Mouse (Mus musculus) lung, adult 18-20 months (tissue): ENCODE measurements around the gene Tmem240.
"Not testable (repeated sequence)": the region's sequence is repeated elsewhere in the genome, so short reads cannot be mapped to it uniquely, and the experiment has no call there.

Experiments used
- DNase-seq, 2 experiments: peaks; one replicate each; pipeline ENCODE4 v3.0.0; 2022; ENCODE audit warnings: mixed read lengths in 2 of 2

Tmem240 gene

GRCm38 (mm10) chr4:155772786-155773185, 38.2 kb downstream of the Tmem240 start:
- no peak for DNase-seq

- no peak for DNase-seq
Observed at GRCm38 (mm10) chr4:155773335-155774078, 38.9 kb downstream of the Tmem240 start.

- peak; percentile 91 to 94 for DNase-seq
Observed at GRCm38 (mm10) chr4:155774280-155774754, 39.7 kb downstream of the Tmem240 start, which contains the start of gene Vwa1. TSS of gene Vwa1 (minus strand) at chr4:155774698.

GRCm38 (mm10) chr4:155774971-155775740, 40.6 kb downstream of the Tmem240 start:
- peak; percentile 36 to 50 for DNase-seq

- DNase-seq, result no peak
Observed at GRCm38 (mm10) chr4:155775855-155776254, 41.3 kb downstream of the Tmem240 start.

- no peak for DNase-seq
Observed at GRCm38 (mm10) chr4:155776704-155777335, 42.2 kb downstream of the Tmem240 start.

- no peak for DNase-seq
Observed at GRCm38 (mm10) chr4:155777816-155778215, 43.2 kb downstream of the Tmem240 start.

- DNase-seq, result no peak
Observed at GRCm38 (mm10) chr4:155779498-155779897, 44.9 kb downstream of the Tmem240 start.

- DNase-seq, result no peak
Observed at GRCm38 (mm10) chr4:155780895-155781294, 46.3 kb downstream of the Tmem240 start.

- no peak for DNase-seq
Observed at GRCm38 (mm10) chr4:155783486-155784080, 49.0 kb downstream of the Tmem240 start.

GRCm38 (mm10) chr4:155784081-155784701, 49.6 kb downstream of the Tmem240 start:
- peak; percentile 79 for DNase-seq

- DNase-seq, result no peak
Observed at GRCm38 (mm10) chr4:155785246-155785645, 50.6 kb downstream of the Tmem240 start.

- no peak for DNase-seq
Observed at GRCm38 (mm10) chr4:155785819-155786218, 51.2 kb downstream of the Tmem240 start, which contains the start of gene Tmem88b. TSS of gene Tmem88b (minus strand) at chr4:155785874.

- no peak for DNase-seq
Observed at GRCm38 (mm10) chr4:155788300-155788699, 53.7 kb downstream of the Tmem240 start.

GRCm38 (mm10) chr4:155788833-155789232, 54.2 kb downstream of the Tmem240 start:
- DNase-seq, result not testable (repeated sequence)

GRCm38 (mm10) chr4:155790021-155790489, 55.5 kb downstream of the Tmem240 start, which contains the start of gene Ankrd65:
TSS of gene Ankrd65 (plus strand) at chr4:155790439.
- no peak for DNase-seq
